ENCODE assay signal across 9 mouse cellular contexts in the genomic region with DNA sequence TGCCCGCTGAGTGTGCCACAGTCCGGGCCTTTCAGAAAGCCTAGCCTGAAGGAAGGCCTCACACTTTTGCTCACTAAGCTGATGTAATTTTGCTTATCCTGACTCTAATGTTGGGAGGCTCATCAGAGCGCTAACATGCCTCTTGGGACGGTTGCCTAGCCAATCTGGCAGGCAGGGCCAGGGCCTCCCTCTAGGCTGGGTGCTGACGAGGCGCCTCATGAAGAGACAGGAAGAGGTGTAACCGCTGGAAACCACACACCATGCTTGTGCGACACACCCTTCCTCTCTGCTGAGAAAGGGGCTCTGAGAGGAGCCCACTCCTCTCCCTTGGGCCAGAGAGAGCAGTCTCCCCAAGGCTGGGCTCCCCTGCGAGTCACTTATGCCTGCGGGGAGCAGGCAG. TPM values are rescaled to one million over a fixed set of nuclear protein-coding genes. Genes with fewer than 3 reads are reported as not detected.
DNase-seq lines count a peak whose midpoint lies in the region; ATAC-seq and TF ChIP-seq lines count a peak whose summit lies in the region.
"Had no signal": no experiment of that assay in that cellular context is flagged by ENCODE, and none has a peak within 500 bp of the region (broad histone marks: within the 10 kb centered on the region; RNA-seq: fewer than 3 reads in every experiment).

No protein-coding gene starts in this region.

- no peak for TF ChIP-seq CTCF in intestine, postnatal 0 days (IDR thresholded peaks at IDR 0.05; ENCODE audit: low read depth)

- H3K9ac ChIP-seq in liver, embryonic 13.5 days = no peak overlapping the region
- H3K9ac ChIP-seq in intestine, postnatal 0 days (ENCODE audit: low read depth, low read length) = no peak overlapping the region
- H3K9ac ChIP-seq: heart, embryonic 13.5 days had no signal

- H3K4me1 ChIP-seq in liver, embryonic 13.5 days (replicated peaks) = peaks cover 17% of the 10 kb centered on the region
- H3K4me1 ChIP-seq in intestine, postnatal 0 days (replicated peaks; ENCODE audit: control insufficient read depth, insufficient read depth, low read length) = no peaks in the 10 kb centered on the region
- H3K4me1 ChIP-seq: heart, embryonic 13.5 days had no signal

- peak overlapping the region; percentile 38 for H3K4me2 ChIP-seq in liver, embryonic 13.5 days
- no peak overlapping the region for H3K4me2 ChIP-seq in intestine, postnatal 0 days (replicated peaks; ENCODE audit: low read depth)
- H3K4me2 ChIP-seq: heart, embryonic 13.5 days had no signal

- H3K4me3 ChIP-seq in liver, embryonic 13.5 days (replicated peaks) = no peak overlapping the region
- no peak overlapping the region for H3K4me3 ChIP-seq in intestine, postnatal 0 days (ENCODE audit: low read depth, low read length)
- H3K4me3 ChIP-seq: heart, embryonic 13.5 days had no signal

- DNase-seq in CD4-positive, CD25-positive, alpha-beta regulatory T cell, adult 2 months (ENCODE audit: low read depth, low spot score) = peak; percentile 80
- peak; percentile 67 for DNase-seq in MN1 (ENCODE audit: low spot score)
- DNase-seq in liver, embryonic 13.5 days = no peak
- peak; percentile 60 to 64 for DNase-seq in spleen, adult 18-20 months
- DNase-seq in ovary, postnatal 14 days (ENCODE audit: low spot score) = no peak
- DNase-seq in cerebellum, postnatal 14 days = no peak
- DNase-seq: cerebellum, adult 8-10 months had no signal

- peak overlapping the region; percentile 42; the same call in 1 of the 2 replicates for H3K27ac ChIP-seq in liver, embryonic 13.5 days
- no peak overlapping the region for H3K27ac ChIP-seq in intestine, postnatal 0 days (ENCODE audit: low read depth, low read length)
- H3K27ac ChIP-seq: heart, embryonic 13.5 days had no signal

- no peaks in the 10 kb centered on the region for H3K27me3 ChIP-seq in liver, embryonic 13.5 days
- H3K27me3 ChIP-seq in intestine, postnatal 0 days (replicated peaks; ENCODE audit: control insufficient read depth, insufficient read depth, low read length) = no peaks in the 10 kb centered on the region

- H3K9me3 ChIP-seq in liver, embryonic 13.5 days (replicated peaks) = no peaks in the 10 kb centered on the region
- no peaks in the 10 kb centered on the region for H3K9me3 ChIP-seq in intestine, postnatal 0 days (ENCODE audit: control insufficient read depth)
- H3K9me3 ChIP-seq: heart, embryonic 13.5 days had no signal

- peak; percentile 29; the same call in 1 of the 2 replicates for ATAC-seq in liver, embryonic 13.5 days (ENCODE audit: low read depth)
- no peak for ATAC-seq in intestine, postnatal 0 days

- WGBS in liver, embryonic 13.5 days (ENCODE audit: insufficient replicate concordance) = 39% methylated on average over 10 of the region's 10 CpGs
- 63% methylated on average over 10 of the region's 10 CpGs for WGBS in intestine, postnatal 0 days

- H3K36me3 ChIP-seq in liver, embryonic 13.5 days = no peaks in the 10 kb centered on the region
- no peaks in the 10 kb centered on the region for H3K36me3 ChIP-seq in intestine, postnatal 0 days (ENCODE audit: control insufficient read depth, insufficient read depth)
- H3K36me3 ChIP-seq: heart, embryonic 13.5 days had no signal

RNA-seq across cellular contexts. Expression of gene Nphp4, which starts 30.3 kb away (rescaled TPM):
- 0.16 TPM in 2 replicates for polyA plus RNA-seq in liver, embryonic 13.5 days (2015; fragmentation: Nextera tagmentation; extraction: Ambion mirVana)
- 0.47 and 0.48 TPM in 2 replicates for polyA plus RNA-seq in intestine, postnatal 0 days (2015; fragmentation: Nextera tagmentation; extraction: Ambion mirVana)

RNA-seq across cellular contexts. Expression of gene Kcnab2, which starts 31.5 kb away (rescaled TPM):
- polyA plus RNA-seq in liver, embryonic 13.5 days (2015; fragmentation: Nextera tagmentation; extraction: Ambion mirVana) = 8.3 and 9.6 TPM in 2 replicates
- 1.1 and 2.0 TPM in 2 replicates for polyA plus RNA-seq in intestine, postnatal 0 days (2015; fragmentation: Nextera tagmentation; extraction: Ambion mirVana)

Comparison
In these comparisons a context has a peak if more than half of its experiments do, and no peak if none do; other contexts are left out.
1. DNase-seq: peak in CD4-positive, CD25-positive, alpha-beta regulatory T cell, adult 2 months (single experiment), MN1 (single experiment) and spleen, adult 18-20 months (2 of 2); none in liver, embryonic 13.5 days (single experiment), ovary, postnatal 14 days (single experiment) and cerebellum, postnatal 14 days (0 of 2).